Mouse (Mus musculus): ENCODE measurements around the gene Cd247. TPM values are rescaled to one million over a fixed set of nuclear protein-coding genes. Genes with fewer than 3 reads are reported as not detected.
A peak's percentile ranks its signal among the peaks of the same experiment; 100 is the strongest.

The Cd247 gene
- total RNA-seq, 2 experiments from 2014 or later: 0.26 TPM; not detected in 1

DNA sequence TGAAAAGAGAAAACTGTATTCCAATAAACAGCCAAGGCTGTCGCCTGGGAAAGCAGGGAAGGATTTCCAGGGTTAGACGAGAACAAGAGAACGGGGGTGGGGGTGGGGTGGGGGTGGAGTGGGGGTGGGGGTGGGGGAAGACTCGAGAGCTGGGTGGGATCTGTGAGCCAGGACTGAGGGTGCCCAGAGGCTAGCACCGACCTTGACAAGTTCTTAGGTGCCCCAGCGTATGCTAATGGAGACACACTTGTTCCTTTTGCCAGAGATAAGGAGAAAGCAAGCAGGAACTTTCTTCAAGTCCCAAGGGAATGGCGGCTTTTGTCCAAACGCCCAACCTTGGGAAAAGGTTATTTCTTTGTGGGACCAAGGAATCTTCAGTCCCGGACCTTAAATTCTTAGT, 16.5 kb upstream of the Cd247 start:
- no peak for ATAC-seq (replicated peaks; ENCODE audit: poor library complexity, severe bottlenecking)

DNA sequence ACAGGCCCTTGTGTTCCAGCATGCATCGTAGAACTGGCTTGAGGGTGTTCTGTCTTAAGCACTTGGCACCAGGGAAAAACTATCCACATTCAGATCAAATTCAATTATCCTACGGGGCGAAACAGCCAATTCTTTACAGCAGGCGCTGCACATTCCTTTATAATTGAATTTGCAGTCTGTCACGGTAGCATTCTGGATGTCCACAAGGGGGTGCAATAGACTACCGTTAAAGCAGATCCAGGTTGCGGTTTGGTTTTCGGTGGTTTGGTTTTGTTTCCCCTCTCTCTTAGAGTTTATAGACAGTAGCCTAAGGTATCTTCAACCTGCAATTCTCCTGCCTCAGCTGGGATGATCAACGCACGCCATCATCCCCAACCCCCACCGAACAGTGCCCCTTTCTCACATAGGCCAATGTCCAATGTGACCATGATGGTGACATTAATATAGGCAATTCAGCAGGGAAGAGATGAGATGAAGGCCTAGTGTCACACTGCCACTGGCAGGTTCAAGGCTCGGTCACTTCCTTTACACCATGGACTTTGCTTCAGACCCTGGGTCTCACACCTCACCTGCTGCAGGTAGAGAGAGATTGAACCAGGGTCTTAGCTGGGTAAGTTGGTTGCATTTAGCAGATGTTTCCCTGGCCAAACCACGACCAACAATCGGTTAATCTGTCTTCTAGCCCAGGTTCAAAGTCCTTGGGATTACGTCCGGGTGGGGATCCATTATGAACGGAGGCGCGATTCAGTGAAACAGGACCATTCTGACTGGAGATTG, 12.8 kb upstream of the Cd247 start:
- peak; percentile 36 for ATAC-seq (replicated peaks; ENCODE audit: poor library complexity, severe bottlenecking)

DNA sequence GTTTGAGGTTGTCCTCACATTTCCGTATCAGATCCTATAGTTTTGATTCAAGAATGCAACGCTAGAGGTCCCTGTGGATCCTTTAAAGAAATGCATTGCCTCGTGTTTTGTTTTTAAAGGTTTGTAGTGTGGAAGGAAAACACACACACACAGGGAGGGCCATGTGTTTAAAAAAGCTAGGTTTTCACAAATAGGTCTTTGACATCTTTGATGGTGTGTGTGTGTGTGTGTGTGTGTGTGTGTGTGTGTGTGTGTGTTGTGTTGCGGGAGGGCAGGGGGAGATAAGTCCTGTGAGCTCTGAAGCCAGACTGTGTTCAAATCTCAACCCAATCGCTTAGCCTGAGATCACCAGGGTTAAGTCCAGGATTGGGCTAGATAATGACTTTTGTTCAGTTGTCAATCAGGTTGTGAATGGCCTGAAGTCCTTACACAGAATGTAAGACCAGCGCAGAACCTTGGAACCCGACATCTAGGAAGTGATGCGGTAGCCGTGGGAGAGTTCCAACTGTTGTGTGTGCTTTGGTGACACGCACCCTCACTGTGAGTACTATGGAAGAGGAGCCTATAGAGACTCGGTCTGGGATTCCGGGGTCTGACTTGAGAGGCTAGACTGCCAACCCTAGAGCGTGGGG, 8.4 kb upstream of the Cd247 start:
- peak; percentile 33 for ATAC-seq (replicated peaks; ENCODE audit: poor library complexity, severe bottlenecking)

DNA sequence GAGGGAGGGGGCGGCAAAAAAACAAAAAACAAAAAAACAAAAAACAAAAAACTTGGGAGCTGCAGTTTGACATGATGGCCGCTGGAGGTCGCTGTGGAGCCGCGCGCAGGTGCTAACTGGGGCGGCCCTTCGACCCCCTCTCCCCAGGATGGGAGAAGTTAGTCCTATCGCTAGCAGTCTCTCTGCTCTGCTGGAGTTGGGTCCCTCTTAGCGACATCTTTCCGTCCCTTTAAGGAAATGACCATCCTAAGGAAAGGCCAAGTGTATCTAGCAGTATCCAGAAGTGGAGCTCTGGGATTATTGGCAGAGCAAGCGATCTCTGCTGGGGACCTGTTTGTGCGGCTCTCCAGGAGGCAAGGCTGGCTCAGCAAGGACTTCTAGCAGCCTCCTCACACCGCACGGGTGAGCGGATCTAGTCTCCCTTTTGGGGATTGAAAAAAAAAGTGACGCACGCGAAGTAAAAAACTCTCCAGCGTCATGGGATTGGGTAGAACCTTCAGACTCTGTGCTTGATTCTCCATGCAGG, 7.8 kb upstream of the Cd247 start:
- ATAC-seq (replicated peaks; ENCODE audit: poor library complexity, severe bottlenecking): peak; percentile 72

DNA sequence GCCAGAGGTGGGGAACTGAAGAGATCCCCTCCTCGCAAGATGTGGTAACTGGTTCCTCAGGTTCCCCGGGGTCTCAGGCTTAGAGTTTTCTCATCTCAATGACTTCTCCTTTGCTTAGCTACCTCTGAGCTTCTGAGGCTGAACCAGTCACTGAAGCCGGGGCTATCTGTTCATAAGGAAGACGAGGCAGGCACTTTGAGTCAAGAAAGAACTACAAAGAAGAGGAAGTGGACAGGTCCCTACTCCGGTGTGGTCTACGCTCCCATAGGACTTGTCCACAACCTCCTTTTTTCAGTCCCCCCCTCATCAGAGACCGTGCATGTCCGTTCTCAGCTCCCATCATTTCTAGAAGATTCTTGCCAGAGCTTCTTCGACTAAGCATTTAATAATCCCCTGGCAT, 7.1 kb upstream of the Cd247 start:
- ATAC-seq (replicated peaks; ENCODE audit: poor library complexity, severe bottlenecking): peak; percentile 72

DNA sequence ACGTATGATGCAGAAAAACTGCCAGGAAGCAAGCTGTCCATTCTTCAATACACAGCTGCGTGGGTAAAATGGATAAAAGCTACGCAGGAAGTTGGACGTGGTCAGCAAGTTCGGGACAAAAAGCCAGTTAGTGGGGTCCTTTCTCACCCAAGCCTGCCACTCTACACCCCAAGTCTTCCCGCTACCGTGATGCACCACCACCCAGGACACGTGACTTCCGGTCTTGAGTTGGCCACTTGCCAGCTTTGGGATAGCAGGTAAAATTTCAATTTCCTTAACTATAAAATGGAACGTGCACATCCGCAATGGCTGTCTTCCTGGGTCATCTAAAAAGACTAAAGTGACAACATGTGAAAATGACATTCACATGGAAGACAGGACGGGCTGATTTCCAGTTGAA, 6.6 kb upstream of the Cd247 start:
- ATAC-seq (replicated peaks; ENCODE audit: poor library complexity, severe bottlenecking): no peak

DNA sequence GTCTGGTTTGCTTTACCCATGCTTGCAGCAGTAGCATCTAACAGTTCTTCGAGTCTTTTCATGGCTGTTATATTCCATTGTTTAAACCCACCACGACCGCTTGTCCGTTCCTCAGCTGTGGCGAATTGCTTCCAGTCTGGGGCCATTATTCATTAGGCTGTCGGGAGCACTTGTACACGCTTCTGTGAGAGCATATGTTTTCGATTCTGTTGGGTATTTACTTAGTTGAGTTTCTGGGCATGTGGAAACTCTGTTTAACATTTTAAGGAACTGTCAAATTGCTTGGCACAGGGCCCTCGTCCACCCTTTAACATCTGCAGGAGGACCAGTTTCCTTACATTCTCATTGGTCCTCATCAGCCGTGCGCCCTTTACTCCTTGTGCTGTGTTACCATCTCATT, 2.2 kb upstream of the Cd247 start:
- no peak for ATAC-seq (replicated peaks; ENCODE audit: poor library complexity, severe bottlenecking)

DNA sequence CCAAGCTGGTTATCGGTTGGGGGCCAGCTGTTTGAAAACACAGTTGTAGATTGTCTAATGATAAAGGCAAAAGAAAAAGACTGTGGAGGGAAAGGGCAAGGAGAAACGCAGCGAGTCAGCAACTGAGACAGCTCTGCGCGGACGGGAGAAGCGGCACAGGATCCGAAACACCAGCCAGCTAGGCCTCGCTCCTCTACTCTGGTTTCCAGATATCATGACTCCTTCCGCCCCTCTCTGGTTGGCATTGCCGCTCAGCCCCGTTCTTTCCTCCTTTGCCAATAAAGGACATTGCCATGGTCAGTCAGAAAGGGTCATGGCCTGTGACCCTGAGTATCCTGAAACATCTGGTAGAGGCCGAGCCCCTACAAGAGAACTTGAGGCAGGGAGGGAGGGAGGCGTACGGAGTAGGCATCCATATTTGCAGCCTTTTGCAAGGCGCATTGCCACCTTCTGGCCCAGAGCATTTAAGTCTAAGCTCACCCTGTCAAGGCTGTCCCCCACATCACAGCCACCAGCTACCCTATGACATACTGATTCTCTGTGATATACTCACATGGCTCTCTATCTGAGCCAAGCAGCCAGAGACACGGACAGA, 682 bp downstream of the Cd247 start:
- ATAC-seq (replicated peaks; ENCODE audit: poor library complexity, severe bottlenecking): no peak

DNA sequence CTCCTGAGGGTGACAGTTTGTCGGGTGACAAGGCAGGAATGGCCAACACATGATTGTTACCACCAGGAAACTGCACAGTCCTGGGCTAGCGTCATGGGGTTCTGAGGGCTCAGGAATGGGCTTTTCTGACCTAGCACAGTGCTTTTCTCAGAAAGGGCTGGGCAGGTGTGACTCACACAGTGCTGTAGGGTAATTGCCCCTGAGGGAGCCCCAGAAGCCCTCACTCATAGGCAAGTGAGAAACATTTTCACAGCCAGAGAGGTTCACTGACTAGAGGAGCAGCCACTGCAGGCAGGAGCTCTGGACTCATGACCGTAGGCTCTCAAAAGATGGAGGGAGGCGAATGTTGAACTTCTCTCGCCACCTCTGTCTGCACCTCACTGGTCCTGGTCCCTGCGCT, 1.5 kb downstream of the Cd247 start:
- no peak for ATAC-seq (replicated peaks; ENCODE audit: poor library complexity, severe bottlenecking)

DNA sequence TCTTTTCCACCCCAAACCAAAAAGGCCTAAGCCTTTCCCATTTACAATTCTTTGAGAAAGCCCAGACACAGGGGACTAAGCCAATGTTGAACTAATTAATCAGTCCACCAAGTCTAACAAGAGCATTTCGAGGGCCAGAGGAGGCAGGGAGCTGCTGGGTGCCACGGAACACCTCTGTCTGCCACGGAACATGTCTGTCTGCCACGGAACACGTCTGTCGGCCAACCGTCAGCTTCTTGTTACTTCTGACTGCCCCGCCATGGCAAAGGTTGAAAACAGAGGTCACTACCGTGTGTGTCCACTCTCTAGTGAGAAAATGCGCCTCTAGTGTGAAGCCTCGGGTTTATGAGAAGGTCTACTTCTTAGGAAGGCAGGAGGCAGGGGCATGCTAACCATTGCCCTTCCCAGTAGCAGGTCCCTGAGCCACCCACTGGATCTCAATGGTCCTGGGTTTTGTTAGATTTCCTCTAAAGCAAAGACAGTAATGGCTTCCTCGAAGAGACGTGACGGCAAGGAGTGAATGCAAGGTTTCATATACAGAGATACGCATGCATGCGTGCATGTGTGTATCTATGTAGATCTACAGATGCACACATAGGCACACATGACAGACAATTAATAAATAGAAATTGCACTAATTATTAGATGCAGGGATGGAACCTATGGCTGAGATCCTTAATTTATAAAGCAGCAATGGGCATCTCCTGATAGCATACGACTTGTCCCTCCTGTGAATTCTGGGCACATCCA, 2.2 kb downstream of the Cd247 start:
- no peak for ATAC-seq (replicated peaks; ENCODE audit: poor library complexity, severe bottlenecking)

DNA sequence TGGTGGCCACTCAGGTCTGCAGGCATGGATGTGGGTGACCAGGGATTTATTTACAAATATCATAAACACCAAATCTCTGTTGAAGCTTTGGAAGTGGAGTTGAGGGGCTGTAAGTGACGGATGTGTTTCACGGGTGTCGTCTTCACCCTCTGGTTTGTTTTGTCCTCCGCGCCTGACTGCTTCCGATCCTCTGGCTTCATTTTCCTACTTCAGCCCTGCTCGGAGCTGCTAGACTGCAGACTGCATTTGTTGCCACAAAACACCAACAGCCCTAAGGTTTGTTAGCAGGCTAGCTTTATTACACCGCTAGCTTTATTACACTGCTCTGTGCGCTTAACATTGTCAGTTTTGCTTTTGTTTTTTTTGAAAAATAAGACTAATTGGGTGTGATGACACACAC, 2.9 kb downstream of the Cd247 start:
- ATAC-seq (replicated peaks; ENCODE audit: poor library complexity, severe bottlenecking): no peak

DNA sequence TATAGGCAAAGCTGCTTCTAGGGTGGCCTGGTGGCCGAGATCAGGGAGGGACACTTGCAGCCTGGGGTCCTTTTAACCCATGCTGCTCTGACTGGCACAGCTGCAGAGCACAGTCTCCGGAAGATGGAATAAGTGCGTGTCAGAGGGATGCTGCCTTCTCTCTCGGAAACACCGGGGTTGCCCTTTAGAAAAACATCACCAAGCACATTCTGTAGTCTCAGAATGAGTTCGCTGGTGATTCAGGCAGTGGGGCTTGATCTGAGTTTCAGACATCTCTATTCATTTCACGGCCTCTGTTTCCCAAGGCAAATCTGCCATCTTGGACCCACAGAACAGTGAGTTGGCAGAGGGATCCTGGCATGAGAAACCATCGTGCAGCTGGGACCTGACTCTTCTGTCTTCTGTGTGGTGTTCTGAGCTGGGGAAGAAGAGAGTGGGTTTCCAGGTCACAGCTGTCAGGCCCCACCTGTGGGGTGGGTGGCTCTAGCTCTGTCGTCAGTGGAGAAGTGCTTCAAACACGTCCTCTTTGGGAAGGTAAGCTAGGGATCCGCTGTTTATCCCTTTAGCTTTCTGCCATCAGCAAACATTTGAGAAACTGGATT, 13.3 kb downstream of the Cd247 start:
- no peak for ATAC-seq (replicated peaks; ENCODE audit: poor library complexity, severe bottlenecking)

DNA sequence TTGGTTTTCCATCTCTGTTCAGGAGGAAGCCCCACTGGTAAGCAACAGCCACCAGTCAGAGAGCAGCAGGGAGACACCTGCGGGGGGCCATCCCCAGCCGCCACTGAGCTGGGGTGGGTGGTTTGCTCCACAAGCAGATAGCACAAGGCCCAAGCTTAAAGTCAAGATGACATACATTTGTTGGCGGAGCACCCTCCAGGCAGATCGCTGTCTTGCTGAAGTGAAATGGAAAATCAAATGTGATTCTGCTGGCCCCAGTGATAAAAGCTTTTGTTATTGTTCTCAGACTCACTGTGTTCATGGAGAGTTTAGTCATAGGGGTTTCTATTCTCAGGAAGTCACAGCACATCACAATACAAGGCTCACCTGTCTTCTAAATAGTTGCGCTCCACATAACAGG, 14.6 kb downstream of the Cd247 start:
- no peak for ATAC-seq (replicated peaks; ENCODE audit: poor library complexity, severe bottlenecking)

DNA sequence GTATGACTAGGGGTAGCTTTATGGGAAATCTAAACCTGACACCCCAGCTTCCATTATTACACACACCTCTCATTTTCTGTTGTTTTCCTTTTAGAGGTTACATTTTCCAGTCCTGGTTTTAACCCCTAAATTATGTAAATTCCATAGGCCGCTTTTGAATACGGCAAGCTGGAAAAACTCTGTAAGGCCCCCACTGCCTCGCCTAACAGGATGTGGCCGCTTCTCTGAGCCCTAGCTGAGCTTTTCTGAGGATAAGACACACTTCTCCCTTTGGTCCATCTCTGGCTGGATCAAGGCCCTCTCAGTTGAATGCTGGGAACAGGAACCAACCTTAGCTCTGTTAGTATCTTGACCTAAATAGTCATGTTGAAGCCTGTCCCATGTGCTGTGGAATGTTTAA, 15.7 kb downstream of the Cd247 start:
- ATAC-seq (replicated peaks; ENCODE audit: poor library complexity, severe bottlenecking): no peak

DNA sequence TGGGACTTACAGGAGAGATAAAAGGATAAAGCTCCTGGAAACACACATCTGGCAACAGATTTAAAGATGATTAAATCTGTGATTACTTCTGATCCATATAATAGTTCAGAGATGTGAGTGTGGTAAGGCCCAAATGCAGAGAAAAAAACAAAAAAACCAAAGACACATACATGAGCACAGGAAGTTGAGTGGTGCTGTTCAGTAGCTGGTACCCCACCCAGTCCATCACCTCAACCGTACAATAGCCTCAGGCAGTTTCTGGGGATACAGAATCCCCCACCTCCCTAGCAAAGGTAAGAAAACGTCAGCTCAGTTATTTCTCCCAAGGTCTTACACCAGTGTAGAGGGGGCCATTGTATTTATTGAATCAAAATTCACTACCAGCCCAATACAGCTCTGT, 22.2 kb downstream of the Cd247 start:
- ATAC-seq (replicated peaks; ENCODE audit: poor library complexity, severe bottlenecking): no peak

DNA sequence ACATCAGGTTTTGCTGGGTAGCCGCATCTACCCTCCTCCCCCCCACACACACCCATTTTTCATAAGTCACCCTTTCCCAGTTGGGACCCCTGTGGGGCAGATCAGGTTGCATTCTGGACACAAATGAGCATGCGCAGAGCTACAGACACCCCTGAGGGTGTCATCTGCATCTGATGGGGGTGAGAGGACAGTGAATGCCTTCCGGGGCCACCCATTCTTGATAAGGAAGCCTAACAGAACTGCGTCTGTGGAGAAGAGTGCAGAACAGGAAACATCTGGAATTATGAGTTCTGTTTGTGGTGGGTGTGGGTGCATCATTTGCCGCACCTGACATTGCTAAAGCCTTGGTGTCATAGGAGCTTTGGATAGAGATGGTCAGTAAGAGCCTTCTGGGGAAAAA, 22.7 kb downstream of the Cd247 start:
- peak; percentile 77 for ATAC-seq (replicated peaks; ENCODE audit: poor library complexity, severe bottlenecking)

DNA sequence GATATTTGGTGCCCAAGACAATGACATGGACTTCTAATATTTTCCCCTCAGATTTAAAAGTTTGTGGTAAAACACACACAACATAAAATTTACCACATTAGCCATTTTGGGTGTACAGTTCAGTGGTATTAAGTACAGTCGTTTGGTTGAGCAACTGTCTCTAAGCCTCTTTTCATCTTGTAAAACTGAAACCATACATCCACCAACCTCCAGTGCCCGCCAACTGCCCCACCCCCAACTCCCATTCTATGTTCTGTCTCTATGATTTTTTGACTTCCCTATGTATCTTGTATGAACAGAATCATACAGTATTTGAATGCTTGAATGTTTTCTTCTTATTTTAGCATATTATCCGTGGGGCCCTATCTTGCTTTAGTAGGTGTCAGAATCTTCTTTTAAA, 24.3 kb downstream of the Cd247 start:
- peak; percentile 64 for ATAC-seq (replicated peaks; ENCODE audit: poor library complexity, severe bottlenecking)

DNA sequence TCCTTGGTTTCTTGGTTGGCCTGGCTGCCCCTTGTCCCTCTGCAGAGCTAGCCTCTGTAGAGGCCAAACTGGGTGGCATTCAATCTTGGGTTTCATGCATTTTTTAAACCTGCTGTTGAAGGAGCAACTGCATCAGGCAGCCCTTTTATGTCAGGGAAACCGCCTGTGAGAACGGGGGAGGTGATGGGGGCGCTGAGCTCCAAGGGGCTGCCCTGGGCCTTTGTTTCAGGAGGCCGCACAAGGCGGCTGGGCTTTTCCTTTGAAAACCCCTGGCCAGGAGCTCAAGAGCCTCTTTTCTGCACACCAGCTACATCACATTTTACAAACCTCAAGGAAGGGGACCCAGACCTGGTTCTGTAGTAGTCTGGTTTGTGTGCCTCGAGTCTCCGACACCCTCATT, 25.6 kb downstream of the Cd247 start:
- ATAC-seq (replicated peaks; ENCODE audit: poor library complexity, severe bottlenecking): no peak

DNA sequence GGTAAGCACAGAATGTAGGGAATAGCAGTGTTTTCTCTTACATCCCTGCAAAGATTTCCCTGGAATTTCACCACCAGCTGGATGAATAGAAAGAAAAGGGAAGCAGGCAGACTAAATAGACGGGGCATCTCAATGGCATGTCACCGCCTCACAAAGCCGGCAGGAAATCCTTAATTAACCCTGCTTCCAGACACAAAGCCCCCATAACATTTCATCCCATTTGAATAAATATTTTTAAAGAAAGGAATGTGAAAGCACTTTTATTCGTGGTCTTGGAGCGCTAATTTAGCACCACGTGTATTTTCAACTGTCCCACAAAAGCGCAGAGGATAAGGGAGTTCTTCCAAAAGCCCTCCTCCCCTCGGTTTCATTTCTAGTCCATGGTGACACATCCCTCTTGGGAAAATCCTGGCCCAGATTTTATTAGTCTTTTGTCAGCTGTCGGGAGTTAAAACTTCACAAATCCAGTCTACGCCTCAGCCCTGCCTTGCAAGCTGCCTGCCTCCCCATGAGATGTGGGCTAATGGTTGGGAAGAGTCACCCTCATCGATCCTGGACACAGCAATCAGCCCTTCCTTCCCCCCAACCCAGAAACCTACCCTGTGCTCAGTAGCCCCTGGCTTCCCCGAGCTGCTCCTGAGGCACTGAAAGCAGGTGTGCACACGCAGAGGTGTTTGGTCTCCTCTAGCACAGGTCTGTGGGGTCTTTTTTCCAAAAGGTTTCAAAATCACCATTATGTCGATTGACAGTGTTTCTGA, 26.2 kb downstream of the Cd247 start:
- no peak for ATAC-seq (replicated peaks; ENCODE audit: poor library complexity, severe bottlenecking)

DNA sequence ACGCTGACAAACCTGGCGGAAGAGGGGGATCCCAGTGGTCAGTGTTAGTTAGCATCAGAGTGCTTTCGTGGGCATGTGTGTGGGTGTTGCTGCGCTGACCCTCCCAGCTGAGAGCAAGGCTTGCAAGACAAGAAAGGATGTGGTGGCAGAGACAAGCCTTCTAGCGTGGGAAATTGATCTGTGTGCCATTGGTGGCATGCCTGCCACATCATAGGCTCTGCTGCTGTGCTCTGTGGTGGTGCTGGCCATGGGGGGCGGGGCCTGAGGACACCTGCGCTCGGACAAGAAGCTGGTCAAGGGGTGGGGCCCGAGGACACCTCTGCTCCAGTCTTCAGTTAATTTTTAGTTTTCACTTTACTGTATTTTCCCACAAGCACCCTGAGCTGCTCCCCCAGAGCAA, 27.9 kb downstream of the Cd247 start:
- no peak for ATAC-seq (replicated peaks; ENCODE audit: poor library complexity, severe bottlenecking)

All from granulocyte monocyte progenitor cell, adult 5-6 weeks (primary cell).